Mouse (Mus musculus) CH12.LX (cell line): ENCODE results near the gene Mrps36. TPM values are rescaled to one million over a fixed set of nuclear protein-coding genes. Genes with fewer than 3 reads are reported as not detected.

Experiments
- DNase-seq: peaks from one replicate; pipeline ENCODE4 v3.0.0-alpha.2; 2013; ENCODE audit errors: extremely low read depth
- H3K27ac ChIP-seq: 2 replicates; pipeline ENCODE4 v1.5.1; 2012; ENCODE audit warnings: low read depth, mild to moderate bottlenecking, control low read depth, moderate library complexity; ENCODE audit not compliant: insufficient read depth
- H3K27me3 ChIP-seq: replicated peaks from 2 replicates; pipeline ENCODE3; 2012; ENCODE audit warnings: inconsistent platforms
- H3K36me3 ChIP-seq, 2 experiments: replicated peaks in 1 of 2; 2 replicates each; pipeline versions ENCODE3 to v1.6.1; 2012; ENCODE audit warnings: inconsistent platforms in 1 of 2, low read length in 1 of 2, mild to moderate bottlenecking in 1 of 2, mixed read lengths in 1 of 2, moderate library complexity in 1 of 2; ENCODE audit not compliant: control insufficient read depth in 1 of 2, insufficient read depth in 1 of 2
- H3K4me1 ChIP-seq, 2 experiments: 2 replicates each; pipeline ENCODE4 v1.6.1; 2012; ENCODE audit warnings: inconsistent platforms in 1 of 2, moderate library complexity in 1 of 2; ENCODE audit not compliant: insufficient read depth in 2 of 2, control insufficient read depth in 1 of 2
- H3K4me2 ChIP-seq: 2 replicates; pipeline ENCODE4 v1.6.1; 2012; ENCODE audit warnings: low read depth, mild to moderate bottlenecking, control low read depth; ENCODE audit not compliant: poor library complexity, insufficient read depth, severe bottlenecking
- H3K4me3 ChIP-seq, 3 experiments: fragments of 150-350 bp in 1 of 3; sonication (generic) in 1 of 3; replicated peaks in 1 of 3; 2 replicates each; pipeline versions ENCODE3 to v1.5.1; 2011 to 2012; ENCODE audit warnings: low read depth in 2 of 3, low read length in 2 of 3, mild to moderate bottlenecking in 2 of 3, moderate library complexity in 2 of 3, control low read depth in 1 of 3, improper control_type of control experiment in 1 of 3, inconsistent platforms in 1 of 3, mixed read lengths in 1 of 3; ENCODE audit not compliant: poor library complexity in 1 of 3
- H3K79me2 ChIP-seq: replicated peaks from 2 replicates; pipeline ENCODE4 v1.6.1; 2012; ENCODE audit warnings: mild to moderate bottlenecking, moderate library complexity; ENCODE audit not compliant: control insufficient read depth, poor library complexity, insufficient read depth, severe bottlenecking; ENCODE audit errors: extremely low read depth
- H3K9ac ChIP-seq: 2 replicates; pipeline ENCODE4 v1.6.1; 2012; ENCODE audit warnings: low read depth, mild to moderate bottlenecking, control low read depth, moderate library complexity; ENCODE audit not compliant: insufficient read depth
- H3K9me3 ChIP-seq: replicated peaks from 2 replicates; pipeline ENCODE3; 2012; ENCODE audit warnings: low read length, inconsistent platforms, mixed read lengths
- CHD2 ChIP-seq: IDR thresholded peaks from 2 replicates; pipeline ENCODE4 v1.6.1; 2011; ENCODE audit warnings: low read length, improper control_type of control experiment
- CTCF ChIP-seq, 2 experiments: IDR thresholded peaks in 1 of 2; conservative IDR thresholded peaks in 1 of 2; 2 replicates each; pipeline ENCODE4 v1.5.1; 2011 to 2012; ENCODE audit warnings: low read depth in 2 of 2, low read length in 2 of 2, improper control_type of control experiment in 1 of 2, inconsistent platforms in 1 of 2, mild to moderate bottlenecking in 1 of 2, moderate library complexity in 1 of 2
- ELF1 ChIP-seq: IDR thresholded peaks from 2 replicates; pipeline ENCODE4 v1.6.1; 2014; ENCODE audit warnings: low read depth, mild to moderate bottlenecking, inconsistent platforms, low read length, improper control_type of control experiment
- ETS1 ChIP-seq: conservative IDR thresholded peaks from 2 replicates; pipeline ENCODE4 v1.6.1; 2012; ENCODE audit warnings: low read depth, mild to moderate bottlenecking, inconsistent platforms, low read length, improper control_type of control experiment, moderate library complexity
- HCFC1 ChIP-seq: IDR thresholded peaks from 2 replicates; pipeline ENCODE4 v1.6.1; 2012; ENCODE audit warnings: low read depth, mild to moderate bottlenecking, inconsistent platforms, low read length, improper control_type of control experiment
- JUND ChIP-seq: conservative IDR thresholded peaks from 2 replicates; pipeline ENCODE4 v1.6.1; 2011; ENCODE audit warnings: low read depth, low read length, improper control_type of control experiment
- KAT2A ChIP-seq: IDR thresholded peaks from 2 replicates; pipeline ENCODE4 v1.6.1; 2012; ENCODE audit warnings: low read length, improper control_type of control experiment, inconsistent platforms; ENCODE audit not compliant: insufficient replicate concordance
- MAX ChIP-seq: IDR thresholded peaks from 2 replicates; pipeline ENCODE4 v1.6.1; 2011; ENCODE audit warnings: low read length, improper control_type of control experiment
- MAZ ChIP-seq: IDR thresholded peaks from 2 replicates; pipeline ENCODE4 v1.6.1; 2012; ENCODE audit warnings: low read depth, mild to moderate bottlenecking, inconsistent platforms, low read length, improper control_type of control experiment, moderate library complexity
- MEF2A ChIP-seq: IDR thresholded peaks from 2 replicates; pipeline ENCODE4 v1.6.1; 2014; ENCODE audit warnings: low read depth, mild to moderate bottlenecking, inconsistent platforms, low read length, improper control_type of control experiment, borderline replicate concordance
- MYC ChIP-seq: IDR thresholded peaks from 2 replicates; pipeline ENCODE4 v1.6.1; 2011; ENCODE audit warnings: low read depth, mild to moderate bottlenecking, improper control_type of control experiment, low read length
- NELFE ChIP-seq: IDR thresholded peaks from 2 replicates; pipeline ENCODE4 v1.6.1; 2011; ENCODE audit warnings: low read depth, low read length, improper control_type of control experiment
- NRF1 ChIP-seq: IDR thresholded peaks from 2 replicates; pipeline ENCODE4 v1.6.1; 2014; ENCODE audit warnings: low read depth, mild to moderate bottlenecking, inconsistent platforms, low read length, improper control_type of control experiment, moderate library complexity
- PAX5 ChIP-seq: IDR thresholded peaks from 2 replicates; pipeline ENCODE4 v1.6.1; 2012; ENCODE audit warnings: low read length, inconsistent platforms, mixed read lengths
- POLR2A ChIP-seq: IDR thresholded peaks from 2 replicates; pipeline ENCODE4 v1.6.1; 2011; ENCODE audit warnings: low read depth, mild to moderate bottlenecking, improper control_type of control experiment, low read length
- RAD21 ChIP-seq: IDR thresholded peaks from 2 replicates; pipeline ENCODE4 v1.6.1; 2011; ENCODE audit warnings: low read depth, mild to moderate bottlenecking, low read length, improper control_type of control experiment, moderate library complexity
- RCOR1 ChIP-seq: conservative IDR thresholded peaks from 2 replicates; pipeline ENCODE4 v1.6.1; 2012; ENCODE audit warnings: low read depth, mild to moderate bottlenecking, inconsistent platforms, low read length, improper control_type of control experiment
- TBP ChIP-seq: conservative IDR thresholded peaks from 2 replicates; pipeline ENCODE4 v1.6.1; 2011; ENCODE audit warnings: low read depth, low read length, improper control_type of control experiment
- ZKSCAN1 ChIP-seq: IDR thresholded peaks from 2 replicates; pipeline ENCODE4 v1.6.1; 2012; ENCODE audit warnings: low read depth, inconsistent platforms, low read length, improper control_type of control experiment, borderline replicate concordance
- ZMIZ1 ChIP-seq: IDR thresholded peaks from 2 replicates; pipeline ENCODE4 v1.6.1; 2012; ENCODE audit warnings: low read depth, mild to moderate bottlenecking, inconsistent platforms, low read length, improper control_type of control experiment
- ZNF384 ChIP-seq: IDR thresholded peaks from 2 replicates; pipeline ENCODE4 v1.6.1; 2012; ENCODE audit warnings: low read depth, low read length, improper control_type of control experiment, inconsistent platforms
- dilution Hi-C: fragments of 300-500 bp; cut with MboI; formaldehyde crosslinking; loops from 2 replicates; pipeline ENCODE4 v1.14.3; 2020; ENCODE audit warnings: low sequenced_read_pairs; ENCODE audit not compliant: extremely low pct_unique_long_range_greater_than_20kb, extremely low pct_ligation_motif_present
- in situ Hi-C: fragments of 300-500 bp; cut with MboI; formaldehyde crosslinking; loops from 3 replicates; pipeline ENCODE4 v1.14.3; 2019; ENCODE audit warnings: low sequenced_read_pairs, low pct_ligation_motif_present, low pct_unique_long_range_greater_than_20kb, mixed read lengths
- polyA plus RNA-seq: library from polyadenylated mRNA; unstranded; fragments of >175 nt; gene quantifications from 2 replicates; pipeline ENCODE4 v1.2.1, GENCODE M21; 2012; ENCODE audit warnings: low read depth; ENCODE audit not compliant: insufficient read length
- total RNA-seq, 2 experiments: library from RNA; depleted of rRNA; stranded (reverse); fragments of 300-350 nt in 1 of 2; fragments of >200 nt in 1 of 2; gene quantifications; 2 replicates each; pipeline ENCODE4 v1.2.3; 2012 to 2014

Gene Mrps36
- total and polyA plus RNA-seq, 3 experiments, result 70.0 to 94.0 (median 89.3) TPM

DNA sequence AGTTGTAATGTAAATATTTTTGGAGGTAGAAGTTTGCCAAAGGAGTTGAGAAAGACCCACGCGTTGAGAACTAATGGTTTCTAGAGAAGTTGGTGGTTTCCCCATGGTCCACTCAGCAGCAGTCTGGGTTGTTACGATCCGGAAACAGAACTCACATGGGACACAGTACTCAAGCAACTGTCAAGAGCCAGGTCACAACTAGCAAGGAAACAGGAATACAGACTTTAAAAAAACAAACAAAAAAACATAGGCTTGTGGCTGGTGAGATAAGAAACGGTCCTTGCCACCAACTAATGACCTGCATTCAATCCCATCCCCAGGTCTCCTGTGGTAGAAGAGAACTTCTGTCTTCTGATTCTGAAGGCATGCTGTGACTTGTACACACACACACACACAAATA, 6.3 kb upstream of the Mrps36 start:
- DNase-seq, result no peak
- no peaks in the 10 kb centered on the region for H3K9me3 ChIP-seq
- H3K79me2 ChIP-seq, result no peaks in the 10 kb centered on the region
- H3K27me3 ChIP-seq, result no peaks in the 10 kb centered on the region
- H3K9ac ChIP-seq, result no peak overlapping the region
- dilution Hi-C loops, result no loop called here
- H3K4me1 ChIP-seq, result peaks cover 3 to 15% of the 10 kb centered on the region in 2 experiments; a peak in 2 of 4 replicates
- H3K36me3 ChIP-seq, result no peaks in the 10 kb centered on the region
- H3K27ac ChIP-seq, result no peak overlapping the region
- H3K4me3 ChIP-seq, result no peak overlapping the region
- H3K4me2 ChIP-seq, result no peak overlapping the region
- in situ Hi-C loops, result no loop called here
- TF ChIP-seq ETS1 (no peak), POLR2A (no peak), TBP (no peak), ZNF384 (no peak), MYC (no peak), MAZ (no peak), JUND (no peak), MAX (no peak), NELFE (no peak), RCOR1 (no peak), CTCF (conservative IDR thresholded peaks at IDR 0.05 in 1 of 2, IDR thresholded peaks at IDR 0.05 in 1 of 2; ENCODE audit: low read depth in 2 of 2, low read length in 2 of 2) (no peak), RAD21 (no peak), ELF1 (no peak), NRF1 (no peak), ZMIZ1 (no peak), MEF2A (no peak), HCFC1 (no peak), PAX5 (no peak)

DNA sequence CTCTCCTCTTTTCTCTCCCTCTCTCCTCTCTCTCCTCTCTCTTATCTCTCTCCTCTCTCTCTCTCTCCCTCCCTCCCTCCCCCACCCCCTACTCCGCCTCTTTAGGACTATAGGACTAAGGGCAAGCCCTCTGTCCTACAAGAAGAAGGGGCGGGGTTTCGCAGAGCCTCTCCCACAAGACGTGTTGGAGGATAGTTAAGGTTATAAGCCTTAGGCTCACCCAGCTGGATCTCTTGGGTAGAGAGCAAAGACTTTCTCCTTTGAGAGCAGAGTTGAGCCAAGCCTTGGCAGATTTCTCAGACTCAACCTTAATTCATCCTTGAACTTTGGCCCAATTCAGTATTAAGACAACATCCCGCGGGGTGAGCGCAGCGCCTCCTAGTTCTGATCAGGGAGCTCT, 4.2 kb upstream of the Mrps36 start:
- Histone ChIP-seq H3K4me2 (no peak overlapping the region), H3K9me3 (no peaks in the 10 kb centered on the region), H3K4me3 (no peak overlapping the region), H3K4me1 (peaks cover 6 to 21% of the 10 kb centered on the region in 2 experiments; a peak in 3 of 4 replicates), H3K9ac (no peak overlapping the region), H3K27me3 (no peaks in the 10 kb centered on the region), H3K27ac (no peak overlapping the region), H3K36me3 (no peaks in the 10 kb centered on the region), H3K79me2 (no peaks in the 10 kb centered on the region)
- no peak for TF ChIP-seq KAT2A
- no peak for TF ChIP-seq ETS1
- no peak for TF ChIP-seq CHD2
- TF ChIP-seq ZKSCAN1, result no peak
- in situ Hi-C loops, result no loop called here
- no peak for DNase-seq
- dilution Hi-C loops, result no loop called here
